Mouse (Mus musculus): ENCODE data around the gene Sipa1l2. TPM values are rescaled to one million over a fixed set of nuclear protein-coding genes. Genes with fewer than 3 reads are reported as not detected.

Gene Sipa1l2
- polyA plus RNA-seq, 1 experiment from 2014 or later = 12.7 TPM

Other genes with a start within 250 kb of the Sipa1l2 start
- 5.4 and 5.9 TPM in 2 replicates for gene Map10, start 100.0 kb upstream of the Sipa1l2 start, polyA plus RNA-seq (2015; fragmentation: Nextera tagmentation; extraction: Ambion mirVana)
- 38.6 and 40.0 TPM in 2 replicates for gene Ntpcr, start 160.2 kb upstream of the Sipa1l2 start, polyA plus RNA-seq (2015; fragmentation: Nextera tagmentation; extraction: Ambion mirVana)

Measured in limb, embryonic 15.5 days (tissue).